Mouse (Mus musculus) left cerebral cortex, postnatal 25 days (tissue): ENCODE measurements at regions not wholly inside any gene's neighbourhood (a gene's known extent, or its start where the extent isn't known, plus 50 kb on each side); places are given as distances from the start of the nearest gene placed in this dataset.

Source experiments
- DNase-seq, 2 experiments: peaks; one replicate each; pipeline ENCODE4 v3.0.0; 2022; ENCODE audit warnings: low spot score in 2 of 2, mixed read lengths in 1 of 2
- intact Hi-C: fragments of 180-260 bp; cut with DNase I; formaldehyde crosslinking; loops from one replicate; pipeline ENCODE4 v1.15.1; 2025

DNA sequence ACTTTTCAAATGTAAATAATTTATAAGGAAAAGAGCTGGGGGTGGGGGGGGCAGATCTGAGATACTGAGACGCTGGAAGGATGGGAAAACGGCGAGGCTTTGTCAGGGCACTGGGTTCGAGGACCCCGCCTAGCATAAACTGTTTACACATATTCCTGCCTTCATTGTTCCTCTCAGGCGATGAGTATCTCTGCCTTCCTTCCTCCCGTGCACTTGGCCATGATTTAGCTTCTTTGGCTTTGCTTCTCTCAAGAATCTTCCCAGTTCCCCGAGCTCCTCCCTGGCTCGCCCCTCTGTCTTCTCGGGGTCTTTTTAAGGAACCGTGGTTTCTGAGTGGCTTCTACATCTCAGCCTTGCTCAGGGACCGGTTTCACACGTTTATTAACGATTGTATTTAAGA is 127.3 kb upstream of the Zeb2 start:
- DNase-seq: no peak
- intact Hi-C loops: loop anchor here (10.0 kb wide), 1 partner anchor 380 kb away; no protein-coding TSS in a partner anchor

DNA sequence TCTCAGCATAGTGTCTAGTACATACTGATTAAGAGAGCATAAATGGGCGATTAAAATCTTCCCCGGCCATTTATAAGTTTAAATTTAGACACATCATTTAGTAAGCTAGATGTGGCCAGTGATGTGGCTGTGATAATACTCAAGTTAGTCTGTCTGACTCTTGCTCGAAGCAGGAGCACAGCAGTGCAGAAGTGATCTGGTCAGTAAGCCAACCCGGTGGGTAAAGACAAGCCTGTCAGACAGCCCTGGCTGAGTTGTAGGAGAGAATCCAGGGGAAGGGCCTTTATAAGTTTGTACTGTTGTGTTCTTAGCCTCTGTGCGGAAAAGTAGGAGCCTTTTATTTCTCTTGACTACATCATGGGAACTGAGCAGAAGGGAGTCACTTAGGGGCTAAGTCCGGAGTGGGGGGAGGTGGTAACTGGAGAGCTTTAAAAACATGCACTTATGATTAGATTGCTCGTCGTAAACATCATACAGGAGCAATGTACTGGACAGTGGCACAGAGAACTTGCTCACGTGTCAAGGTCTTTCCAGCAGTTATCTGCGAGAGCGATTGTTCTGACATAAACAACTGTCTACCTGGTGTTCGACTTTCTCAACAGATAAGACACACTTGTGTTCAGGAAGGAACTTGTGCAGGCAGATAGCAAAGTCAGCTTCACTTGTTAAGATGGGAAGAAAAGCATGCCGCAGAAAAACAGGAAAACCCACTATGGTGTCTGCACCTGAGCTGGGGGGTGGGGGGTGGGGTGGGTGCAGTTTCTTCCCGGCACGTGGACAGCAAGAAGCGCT is 122.5 kb upstream of the Zeb2 start:
- no peak for DNase-seq
- intact Hi-C loops: loop anchor here (10.0 kb wide), 1 partner anchor 385 kb away; no protein-coding TSS in a partner anchor

DNA sequence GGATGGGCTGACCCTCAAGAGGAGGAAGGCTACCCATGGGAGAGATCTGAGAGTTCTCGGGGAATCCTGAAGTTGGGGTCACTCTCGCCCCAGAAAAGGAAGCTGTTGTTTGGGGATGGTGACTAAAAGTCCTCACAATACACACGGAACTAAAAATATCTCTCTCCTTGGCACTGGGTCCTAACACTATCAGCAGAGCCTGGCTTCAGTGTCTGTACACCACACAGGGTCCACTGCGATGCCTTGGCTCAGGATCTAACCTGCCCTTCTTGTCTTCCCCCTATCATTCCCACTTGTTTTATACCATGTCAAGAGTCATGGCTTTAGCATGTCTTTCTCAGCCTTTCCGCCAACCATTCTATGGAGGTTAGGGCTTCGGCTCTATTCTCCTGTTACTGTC is 121.8 kb upstream of the Zeb2 start:
- intact Hi-C loops: no loop called here
- no peak for DNase-seq

GRCm38 (mm10) chr2:45236168-45236700 is 119.0 kb upstream of the Zeb2 start:
- intact Hi-C loops: no loop called here
- no peak for DNase-seq

GRCm38 (mm10) chr2:45234148-45234547 is 117.0 kb upstream of the Zeb2 start:
- intact Hi-C loops: no loop called here
- DNase-seq: no peak

GRCm38 (mm10) chr2:45230351-45231209 is 113.4 kb upstream of the Zeb2 start:
- intact Hi-C loops: no loop called here
- no peak for DNase-seq

DNA sequence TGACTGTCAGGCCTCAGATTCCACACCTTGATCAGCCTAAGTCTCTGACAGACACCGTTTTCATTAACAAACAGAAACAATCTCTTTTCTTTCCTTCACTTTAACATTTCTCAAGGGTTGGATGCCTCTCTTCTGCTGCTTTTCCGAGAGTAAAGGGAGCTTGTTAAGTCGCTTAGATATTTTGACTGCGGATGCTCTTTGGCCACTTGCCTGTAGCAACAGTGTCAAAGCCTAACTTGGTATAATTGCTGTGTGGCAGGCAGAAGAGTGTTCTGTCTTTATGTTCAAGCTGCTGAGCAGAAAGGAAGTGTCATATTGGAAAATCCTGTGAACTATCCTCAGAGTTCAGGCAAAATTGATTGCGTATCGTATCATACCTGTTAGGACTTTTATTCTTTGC is 112.3 kb upstream of the Zeb2 start:
- DNase-seq: no peak
- intact Hi-C loops: no loop called here

DNA sequence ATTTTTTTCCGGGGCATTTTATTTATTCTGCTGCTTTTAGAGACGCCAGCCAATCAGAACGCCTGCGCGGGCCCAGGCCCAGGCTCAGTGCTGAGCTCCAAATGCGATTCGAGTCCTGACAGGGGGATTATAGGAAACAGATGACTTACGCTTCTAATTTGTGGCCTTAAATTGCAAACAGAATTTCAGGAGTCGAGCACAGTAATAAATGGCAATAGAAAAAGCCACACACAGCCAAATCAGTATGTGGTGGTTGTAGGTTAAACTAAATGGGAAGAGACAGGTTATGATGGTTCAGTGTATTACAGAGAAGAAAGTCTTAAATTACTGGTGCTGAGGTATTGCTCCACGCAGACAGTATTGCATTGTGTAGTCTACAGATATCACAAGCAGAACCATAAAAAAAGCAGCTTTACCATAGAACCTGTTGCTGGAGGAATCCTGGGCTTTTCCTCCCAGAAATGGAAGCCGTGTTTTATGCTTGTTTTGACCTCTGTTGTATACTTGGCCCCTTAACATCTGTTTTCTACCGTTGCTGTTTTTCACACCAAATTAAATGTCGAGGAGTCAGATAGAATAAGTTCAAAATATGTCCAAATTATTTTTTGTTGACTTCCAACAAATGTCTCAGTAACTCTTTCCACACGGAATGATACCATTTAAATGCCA is 110.2 kb upstream of the Zeb2 start:
- DNase-seq: no peak
- intact Hi-C loops: no loop called here

GRCm38 (mm10) chr2:45226045-45226370 is 108.8 kb upstream of the Zeb2 start:
- intact Hi-C loops: no loop called here
- DNase-seq: no peak

- intact Hi-C loops: no loop called here
Measured at GRCm38 (mm10) chr2:45225364-45226044, 108.3 kb upstream of the Zeb2 start.

DNA sequence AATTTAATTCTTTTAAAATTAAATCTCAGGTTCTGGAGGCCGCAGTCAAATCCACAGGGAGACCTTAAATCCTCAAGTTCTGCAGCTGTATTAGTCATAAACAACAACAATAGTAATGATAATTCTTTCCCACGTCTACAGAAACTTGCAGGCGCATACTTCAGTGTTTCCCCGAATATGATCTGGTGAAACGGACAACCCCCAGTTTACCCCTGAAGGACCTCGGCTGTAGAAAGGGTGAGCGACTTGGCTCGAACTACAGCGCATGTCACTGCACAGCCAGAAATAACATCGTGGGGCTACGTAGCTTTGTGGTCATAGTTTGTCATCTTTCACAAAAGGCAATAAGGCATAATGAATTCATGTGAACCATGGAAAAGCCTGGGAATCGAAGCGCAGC is 105.0 kb upstream of the Zeb2 start:
- DNase-seq: no peak
- intact Hi-C loops: no loop called here

More at GRCm38 (mm10) chr2:45225364-45226044, 108.3 kb upstream of the Zeb2 start:
- no peak for DNase-seq

GRCm38 (mm10) chr2:45219851-45220250 is 102.7 kb upstream of the Zeb2 start:
- intact Hi-C loops: no loop called here
- DNase-seq: peak in 1 of 2 experiments; percentile 30

- DNase-seq: no peak
- intact Hi-C loops: no loop called here
Measured at GRCm38 (mm10) chr2:45212833-45213232, 95.6 kb upstream of the Zeb2 start.

DNA sequence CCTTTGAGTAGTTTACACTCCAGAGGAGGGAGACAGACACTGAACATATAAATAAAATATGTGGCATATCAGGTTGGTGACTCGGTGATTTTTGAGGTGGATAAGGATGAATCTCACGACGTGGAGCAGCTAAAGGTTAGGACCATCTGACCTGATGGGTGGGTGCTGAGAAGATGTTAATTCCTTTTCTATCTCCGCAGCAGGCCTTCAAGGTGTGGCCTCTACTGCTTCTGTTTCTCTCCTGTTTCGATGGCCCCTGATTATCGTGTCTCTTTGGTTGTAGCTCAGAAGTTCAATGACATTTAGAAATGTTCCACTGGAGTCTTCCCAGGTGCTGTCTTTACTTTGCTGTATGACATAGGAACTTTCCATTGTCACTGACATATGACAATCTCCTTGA is 91.3 kb upstream of the Zeb2 start:
- DNase-seq: no peak
- intact Hi-C loops: no loop called here

DNA sequence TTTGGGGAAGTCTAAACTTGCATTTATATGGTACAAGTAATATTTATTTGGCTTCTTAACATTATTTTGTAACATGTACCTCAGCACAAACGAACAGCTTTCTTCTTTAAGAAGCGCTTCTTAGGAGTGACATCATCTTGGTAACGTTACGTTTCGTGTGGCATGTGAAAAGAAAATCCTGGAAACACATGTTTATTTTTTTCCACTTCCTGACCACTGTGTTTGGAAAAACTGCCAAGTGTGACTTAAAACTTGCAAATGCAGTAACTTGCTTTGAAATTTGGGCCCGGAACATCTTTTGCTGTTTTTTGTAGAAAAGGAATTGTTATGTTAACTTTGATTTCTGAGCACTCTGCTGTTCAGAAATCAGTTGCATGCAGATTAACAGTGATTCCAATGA is 88.6 kb upstream of the Zeb2 start:
- DNase-seq: no peak
- intact Hi-C loops: no loop called here

- DNase-seq: no peak
- intact Hi-C loops: no loop called here
Measured at GRCm38 (mm10) chr2:45205211-45205610, 88.0 kb upstream of the Zeb2 start.

DNA sequence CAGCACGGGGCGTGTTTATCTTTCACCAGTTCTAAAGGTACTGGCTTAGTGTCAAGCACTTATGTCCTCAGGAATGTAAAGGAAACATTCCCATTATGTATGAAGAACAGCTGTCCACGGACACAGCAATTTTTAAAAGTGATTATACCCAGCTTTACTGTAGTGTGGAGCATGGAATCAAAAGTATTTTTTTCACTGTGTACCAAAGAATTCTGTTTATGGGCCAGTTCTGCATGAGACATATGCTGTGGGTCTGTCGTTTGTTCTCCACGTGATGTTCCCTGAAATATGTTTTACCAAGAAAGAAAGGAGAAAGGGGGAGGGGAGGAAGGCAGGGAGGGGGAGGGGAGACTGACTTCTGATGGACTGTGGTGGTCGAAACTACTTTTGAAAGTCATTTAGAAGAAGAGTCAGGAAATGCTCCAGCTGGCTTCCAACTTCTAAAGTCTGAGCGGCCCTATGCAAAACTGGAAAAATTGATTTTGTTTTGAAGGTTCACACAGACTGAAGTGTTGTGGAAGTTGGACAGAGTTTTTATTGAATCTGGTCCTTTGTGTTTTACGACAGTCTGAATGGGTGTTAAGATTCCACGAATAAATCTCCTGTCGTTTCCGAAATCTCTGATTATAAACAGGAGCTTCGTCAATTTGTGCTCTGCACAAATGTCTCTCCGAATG is 80.9 kb upstream of the Zeb2 start:
- intact Hi-C loops: no loop called here
- DNase-seq: no peak

- intact Hi-C loops: no loop called here
- peak in 1 of 2 experiments; percentile 39 for DNase-seq
Measured at GRCm38 (mm10) chr2:45197342-45197741, 80.1 kb upstream of the Zeb2 start.

DNA sequence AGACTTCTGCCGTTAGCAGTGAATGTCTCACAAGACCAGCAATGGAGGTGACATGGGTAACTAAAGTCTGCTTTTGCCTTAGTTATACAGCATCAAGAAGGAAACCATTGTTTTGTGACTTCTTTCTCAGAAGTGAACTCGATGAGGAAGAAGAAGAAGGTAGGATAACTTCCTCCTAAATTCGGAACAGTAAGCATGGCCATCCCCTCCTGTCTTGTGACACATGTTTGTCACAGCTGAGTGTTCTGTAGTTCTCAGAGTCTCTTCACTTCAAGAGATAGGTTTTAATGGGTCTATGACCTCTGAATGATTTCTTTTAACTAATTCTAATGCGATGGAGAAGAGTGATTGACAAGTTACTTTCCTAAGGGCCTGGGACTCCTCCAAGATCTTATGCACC is 79.3 kb upstream of the Zeb2 start:
- DNase-seq: no peak
- intact Hi-C loops: no loop called here
